Comparison of ENCODE assay signal across 25 mouse cellular contexts in genomic region chr16:95943186-95943585, GRCm38 (mm10).
"Had no signal": no experiment of that assay in that cellular context is flagged by ENCODE, and none has a peak within 500 bp of the region (broad histone marks: within the 10 kb centered on the region; RNA-seq: fewer than 3 reads in every experiment).

No protein-coding gene starts in this region.

- DNase-seq: cerebellum, postnatal 10 days; cerebellum, postnatal 14 days; cerebellum, postnatal 25 days; cerebellum, postnatal 36 days; embryo, embryonic 11 days; forebrain, postnatal 0 days; gastrocnemius, adult 2 months; gastrocnemius, postnatal 10 days; gastrocnemius, postnatal 14 days; gastrocnemius, postnatal 25 days; gastrocnemius, postnatal 36 days; heart, adult 11 months; heart, adult 18-20 months had no signal

- H3K36me3 ChIP-seq: embryonic facial prominence, embryonic 10.5 days; embryonic facial prominence, embryonic 12.5 days; embryonic facial prominence, embryonic 13.5 days; embryonic facial prominence, embryonic 15.5 days; forebrain, embryonic 10.5 days; forebrain, embryonic 12.5 days; forebrain, embryonic 15.5 days; heart, embryonic 10.5 days had no signal

- H3K27ac ChIP-seq: embryonic facial prominence, embryonic 10.5 days; embryonic facial prominence, embryonic 12.5 days; embryonic facial prominence, embryonic 13.5 days; embryonic facial prominence, embryonic 15.5 days; forebrain, embryonic 10.5 days; forebrain, embryonic 12.5 days; forebrain, embryonic 13.5 days; forebrain, embryonic 15.5 days; gastrocnemius, adult 2 months; heart, embryonic 10.5 days had no signal

- H3K27me3 ChIP-seq: embryonic facial prominence, embryonic 12.5 days; embryonic facial prominence, embryonic 15.5 days; forebrain, embryonic 13.5 days; forebrain, embryonic 15.5 days had no signal

- H3K4me2 ChIP-seq: embryonic facial prominence, embryonic 12.5 days; embryonic facial prominence, embryonic 13.5 days; embryonic facial prominence, embryonic 15.5 days; forebrain, embryonic 12.5 days; forebrain, embryonic 13.5 days; forebrain, embryonic 15.5 days had no signal

- H3K4me1 ChIP-seq: embryonic facial prominence, embryonic 12.5 days; forebrain, embryonic 10.5 days; forebrain, embryonic 12.5 days had no signal

- H3K9ac ChIP-seq: embryonic facial prominence, embryonic 12.5 days; embryonic facial prominence, embryonic 13.5 days; embryonic facial prominence, embryonic 15.5 days; forebrain, embryonic 12.5 days; forebrain, embryonic 13.5 days; forebrain, embryonic 15.5 days; forebrain, postnatal 0 days had no signal

- H3K4me3 ChIP-seq: embryonic facial prominence, embryonic 10.5 days; embryonic facial prominence, embryonic 12.5 days; embryonic facial prominence, embryonic 13.5 days; embryonic facial prominence, embryonic 15.5 days; erythroblast, embryonic 14.5 days; forebrain, embryonic 10.5 days; forebrain, embryonic 12.5 days; forebrain, embryonic 13.5 days; forebrain, embryonic 15.5 days; gastrocnemius, adult 2 months; heart, embryonic 10.5 days had no signal

- ATAC-seq: forebrain, embryonic 13.5 days; forebrain, embryonic 14.5 days; forebrain, embryonic 15.5 days; forebrain, embryonic 16.5 days; forebrain, postnatal 0 days had no signal

- H3K9me3 ChIP-seq: embryonic facial prominence, embryonic 10.5 days; embryonic facial prominence, embryonic 12.5 days; embryonic facial prominence, embryonic 13.5 days; embryonic facial prominence, embryonic 15.5 days; forebrain, embryonic 12.5 days; forebrain, embryonic 15.5 days; heart, embryonic 10.5 days had no signal
